Mouse (Mus musculus): ENCODE results near the gene Vps26c. TPM values are rescaled to one million over a fixed set of nuclear protein-coding genes. Genes with fewer than 3 reads are reported as not detected.
A peak's percentile ranks its signal among the peaks of the same experiment; 100 is the strongest.

The Vps26c gene
- 72.4 and 80.7 TPM in 2 replicates for polyA plus RNA-seq (2015; fragmentation: Nextera tagmentation; extraction: Ambion mirVana)

- Histone ChIP-seq H3K9me3 (no peaks in the 10 kb centered on the region), H3K9ac (replicated peaks) (peak within 1 kb of the TSS; percentile 90), H3K27me3 (no peaks in the 10 kb centered on the region), H3K4me3 (replicated peaks) (peak within 1 kb of the TSS; percentile 87), H3K4me2 (replicated peaks) (peak within 1 kb of the TSS; percentile 78), H3K4me1 (replicated peaks) (peaks cover 33% of the 10 kb centered on the region), H3K27ac (peak within 1 kb of the TSS; percentile 96), H3K36me3 (no peaks in the 10 kb centered on the region)
- ATAC-seq = peak; percentile 96
- under 1% methylated on average over 93 of the region's 93 CpGs for WGBS
These were observed at the start of gene Vps26c for GRCm38 (mm10) chr16:94526344-94527151. Gene Vps26c, minus strand, starts transcription at chr16:94526830.

GRCm38 (mm10) chr16:94575757-94576156 is 49.1 kb upstream of the Vps26c start:
- Histone ChIP-seq H3K4me1 (replicated peaks) (peaks cover 78% of the 10 kb centered on the region), H3K9ac (replicated peaks) (no peak overlapping the region), H3K27ac (no peak overlapping the region), H3K36me3 (no peaks in the 10 kb centered on the region), H3K4me2 (replicated peaks) (no peak overlapping the region), H3K9me3 (no peaks in the 10 kb centered on the region), H3K4me3 (replicated peaks) (no peak overlapping the region), H3K27me3 (no peaks in the 10 kb centered on the region)
- no peak for ATAC-seq
- 83% methylated on average over 5 of the region's 5 CpGs for WGBS

GRCm38 (mm10) chr16:94574718-94575094 is 48.1 kb upstream of the Vps26c start:
- no peaks in the 10 kb centered on the region for H3K27me3 ChIP-seq
- no peak overlapping the region for H3K4me3 ChIP-seq (replicated peaks)
- H3K4me2 ChIP-seq (replicated peaks) = no peak overlapping the region
- H3K36me3 ChIP-seq = no peaks in the 10 kb centered on the region
- H3K27ac ChIP-seq = no peak overlapping the region; the same call in 1 of the 2 replicates
- no peaks in the 10 kb centered on the region for H3K9me3 ChIP-seq
- H3K4me1 ChIP-seq (replicated peaks) = peaks cover 71% of the 10 kb centered on the region
- no peak for ATAC-seq
- 0 out of 2 replicates have a peak overlapping the region, but pooled peaks have one; percentile 14 for H3K9ac ChIP-seq (replicated peaks)

- ATAC-seq = no peak
- H3K9me3 ChIP-seq = no peaks in the 10 kb centered on the region
- no peak overlapping the region; the same call in 1 of the 2 replicates for H3K27ac ChIP-seq
- H3K4me3 ChIP-seq (replicated peaks) = no peak overlapping the region
- no peaks in the 10 kb centered on the region for H3K27me3 ChIP-seq
- H3K9ac ChIP-seq (replicated peaks) = 0 out of 2 replicates have a peak overlapping the region, but pooled peaks have one; percentile 14
- WGBS = 79% methylated on average over 3 of the region's 3 CpGs
- H3K4me2 ChIP-seq (replicated peaks) = no peak overlapping the region
- H3K4me1 ChIP-seq (replicated peaks) = peaks cover 67% of the 10 kb centered on the region
- no peaks in the 10 kb centered on the region for H3K36me3 ChIP-seq
These were observed 47.5 kb upstream of the Vps26c start for GRCm38 (mm10) chr16:94574025-94574717.

GRCm38 (mm10) chr16:94572422-94572821 is 45.8 kb upstream of the Vps26c start:
- WGBS = 47% methylated on average over 2 of the region's 2 CpGs
- peak overlapping the region; percentile 26 for H3K4me3 ChIP-seq (replicated peaks)
- H3K9ac ChIP-seq (replicated peaks) = peak overlapping the region; percentile 46
- no peaks in the 10 kb centered on the region for H3K36me3 ChIP-seq
- no peak for ATAC-seq
- H3K4me2 ChIP-seq (replicated peaks) = peak overlapping the region; percentile 45
- H3K27me3 ChIP-seq = no peaks in the 10 kb centered on the region
- H3K9me3 ChIP-seq = no peaks in the 10 kb centered on the region
- peaks cover 60% of the 10 kb centered on the region for H3K4me1 ChIP-seq (replicated peaks)
- no peak overlapping the region for H3K27ac ChIP-seq

- Histone ChIP-seq H3K9ac (replicated peaks) (peak overlapping the region; percentile 100), H3K4me1 (replicated peaks) (peaks cover 50% of the 10 kb centered on the region), H3K4me2 (replicated peaks) (peak overlapping the region; percentile 81), H3K9me3 (no peaks in the 10 kb centered on the region), H3K27me3 (no peaks in the 10 kb centered on the region), H3K4me3 (replicated peaks) (peak overlapping the region; percentile 99), H3K36me3 (no peaks in the 10 kb centered on the region), H3K27ac (peak overlapping the region; percentile 100)
- 31% methylated on average over 10 of the region's 10 CpGs for WGBS
- ATAC-seq = no peak
These were observed 44.7 kb upstream of the Vps26c start for GRCm38 (mm10) chr16:94571111-94571993.

- WGBS = under 1% methylated on average over 47 of the region's 88 CpGs
- Histone ChIP-seq H3K27ac (peak overlapping the region; percentile 100), H3K9me3 (no peaks in the 10 kb centered on the region), H3K27me3 (no peaks in the 10 kb centered on the region), H3K4me3 (replicated peaks) (peak overlapping the region; percentile 99), H3K36me3 (no peaks in the 10 kb centered on the region), H3K4me2 (replicated peaks) (peak overlapping the region; percentile 81), H3K4me1 (replicated peaks) (peaks cover 42% of the 10 kb centered on the region), H3K9ac (replicated peaks) (peak overlapping the region; percentile 100)
- peak; percentile 19 for ATAC-seq
These were observed 43.9 kb upstream of the Vps26c start for GRCm38 (mm10) chr16:94570361-94571041.

GRCm38 (mm10) chr16:94569229-94570176 is 42.9 kb upstream of the Vps26c start, which contains the start of gene Dyrk1a:
Gene Dyrk1a, plus strand, starts transcription at chr16:94570010.
- WGBS = under 1% methylated on average over 100 of the region's 133 CpGs
- H3K9ac ChIP-seq (replicated peaks) = peak within 1 kb of the TSS; percentile 100
- H3K36me3 ChIP-seq = no peaks in the 10 kb centered on the region
- H3K27me3 ChIP-seq = no peaks in the 10 kb centered on the region
- H3K4me1 ChIP-seq (replicated peaks) = peaks cover 35% of the 10 kb centered on the region
- peak within 1 kb of the TSS; percentile 99 for H3K4me3 ChIP-seq (replicated peaks)
- no peaks in the 10 kb centered on the region for H3K9me3 ChIP-seq
- H3K4me2 ChIP-seq (replicated peaks) = peak within 1 kb of the TSS; percentile 81
- H3K27ac ChIP-seq = peak within 1 kb of the TSS; percentile 100
- peak; percentile 93 for ATAC-seq

- H3K4me2 ChIP-seq (replicated peaks) = peak overlapping the region; percentile 56
- 3% methylated on average over 39 of the region's 53 CpGs for WGBS
These were observed 42.0 kb upstream of the Vps26c start for GRCm38 (mm10) chr16:94568335-94569228.

GRCm38 (mm10) chr16:94567751-94568150 is 41.1 kb upstream of the Vps26c start:
- Histone ChIP-seq H3K9ac (replicated peaks) (no peak overlapping the region), H3K4me3 (replicated peaks) (no peak overlapping the region), H3K9me3 (no peaks in the 10 kb centered on the region), H3K36me3 (no peaks in the 10 kb centered on the region), H3K4me2 (replicated peaks) (no peak overlapping the region), H3K27me3 (no peaks in the 10 kb centered on the region), H3K4me1 (replicated peaks) (peaks cover 18% of the 10 kb centered on the region), H3K27ac (no peak overlapping the region)
- 65% methylated on average over 5 of the region's 5 CpGs for WGBS
- ATAC-seq = no peak

More at GRCm38 (mm10) chr16:94568335-94569228, 42.0 kb upstream of the Vps26c start:
- Histone ChIP-seq H3K4me1 (replicated peaks) (peaks cover 26% of the 10 kb centered on the region), H3K9ac (replicated peaks) (peak overlapping the region; percentile 74), H3K9me3 (no peaks in the 10 kb centered on the region), H3K4me3 (replicated peaks) (peak overlapping the region; percentile 99), H3K27ac (peak overlapping the region; percentile 100), H3K36me3 (no peaks in the 10 kb centered on the region), H3K27me3 (no peaks in the 10 kb centered on the region)
- ATAC-seq = peak; percentile 89

Data from midbrain, embryonic 13.5 days (tissue).